Mouse (Mus musculus) sigmoid colon, adult 10 weeks (tissue): ENCODE measurements around the gene Mrpl47. TPM values are rescaled to one million over a fixed set of nuclear protein-coding genes. Genes with fewer than 3 reads are reported as not detected.

ENCODE experiments used
- polyA plus RNA-seq: library from polyadenylated mRNA; stranded (reverse); fragments of 350-450 nt; fragmentation: Illumina TruSeq; extraction: RNeasy Lipid Tissue Mini Kit (QIAGEN cat#74804); gene quantifications from one replicate; pipeline ENCODE4 v1.2.3, GENCODE M21; 2014; ENCODE audit warnings: low read depth, low replicate concordance

Mrpl47 gene
- polyA plus RNA-seq = 48.4 TPM

GRCm38 (mm10) chr3:32737172-32737655 is at the start of gene Mrpl47:
Gene Mrpl47, minus strand, starts transcription at chr3:32737605.

GRCm38 (mm10) chr3:32736244-32737171 is 897 bp downstream of the Mrpl47 start, which contains the start of gene Ndufb5:
Gene Ndufb5, plus strand, starts transcription at chr3:32736990.

GRCm38 (mm10) chr3:32705647-32706348 is 31.6 kb downstream of the Mrpl47 start, which contains the start of gene Actl6a:
Gene Actl6a, plus strand, starts transcription at chr3:32706298.

Other genes starting within 250 kb of the Mrpl47 start
- gene Kcnmb3, start 245.4 kb downstream of the Mrpl47 start, polyA plus RNA-seq = not detected
- 103 TPM for gene Zfp639, start 227.3 kb downstream of the Mrpl47 start, polyA plus RNA-seq
- 434 TPM for gene Mfn1, start 208.1 kb downstream of the Mrpl47 start, polyA plus RNA-seq
- gene Gnb4, start 121.0 kb downstream of the Mrpl47 start, polyA plus RNA-seq = 19.8 TPM
- gene Actl6a, start 31.3 kb downstream of the Mrpl47 start, polyA plus RNA-seq = 36.1 TPM
- 389 TPM for gene Ndufb5, start 615 bp downstream of the Mrpl47 start, polyA plus RNA-seq
- 1.2 TPM for gene Usp13, start 79.9 kb upstream of the Mrpl47 start, polyA plus RNA-seq